Mouse (Mus musculus) ES-E14 (cell line): ENCODE results near the gene Isca1. TPM values are rescaled to one million over a fixed set of nuclear protein-coding genes. Genes with fewer than 3 reads are reported as not detected.
"Not testable (repeated sequence)": the region's sequence is repeated elsewhere in the genome, so short reads cannot be mapped to it uniquely, and the experiment has no call there.

Experiments used
- DNase-seq: peaks from one replicate; pipeline ENCODE4 v3.0.0-alpha.2; 2013; ENCODE audit warnings: low read depth, low spot score
- H3K27ac ChIP-seq: 2 replicates; pipeline ENCODE4 v1.5.1; 2012; ENCODE audit warnings: low read depth, mild to moderate bottlenecking, low read length, moderate library complexity, mixed read lengths; ENCODE audit not compliant: poor library complexity, insufficient read depth, severe bottlenecking
- H3K36me3 ChIP-seq: 2 replicates; pipeline ENCODE4 v1.6.1; 2012; ENCODE audit warnings: mild to moderate bottlenecking, low read length, moderate library complexity, mixed read lengths; ENCODE audit not compliant: control insufficient read depth, poor library complexity, insufficient read depth, severe bottlenecking
- H3K4me1 ChIP-seq, 2 experiments: fragments of 150-350 bp in 1 of 2; sonication (generic) in 1 of 2; 2 replicates each; pipeline ENCODE4 v1.6.1; 2012; ENCODE audit warnings: low read length in 2 of 2, mild to moderate bottlenecking in 1 of 2, mixed read lengths in 1 of 2; ENCODE audit not compliant: control insufficient read depth in 2 of 2, insufficient read depth in 2 of 2, poor library complexity in 1 of 2
- H3K4me3 ChIP-seq, 2 experiments: fragments of 150-350 bp in 1 of 2; sonication (generic) in 1 of 2; 2 replicates each; pipeline ENCODE4 v1.5.1; 2012; ENCODE audit warnings: low read length in 2 of 2, low read depth in 1 of 2, mild to moderate bottlenecking in 1 of 2, mixed read lengths in 1 of 2; ENCODE audit not compliant: insufficient read depth in 1 of 2, poor library complexity in 1 of 2, severe bottlenecking in 1 of 2
- H3K9ac ChIP-seq: 2 replicates; pipeline ENCODE4 v1.6.1; 2012; ENCODE audit warnings: low read depth, mild to moderate bottlenecking, low read length, mixed read lengths; ENCODE audit not compliant: poor library complexity, insufficient read depth, severe bottlenecking
- H3K9me3 ChIP-seq: fragments of 150-350 bp; sonication (generic); 2 replicates; pipeline ENCODE4 v1.6.1; 2012; ENCODE audit warnings: low read depth, mild to moderate bottlenecking, low read length; ENCODE audit not compliant: control insufficient read depth, insufficient read depth
- CHD2 ChIP-seq: IDR thresholded peaks from 2 replicates; pipeline ENCODE4 v1.6.1; 2014; ENCODE audit warnings: mild to moderate bottlenecking, low read depth, low read length, inconsistent platforms
- HCFC1 ChIP-seq: IDR thresholded peaks from 2 replicates; pipeline ENCODE4 v1.6.1; 2012; ENCODE audit warnings: low read length, inconsistent platforms, borderline replicate concordance; ENCODE audit not compliant: insufficient read depth
- MAFK ChIP-seq: IDR thresholded peaks from 2 replicates; pipeline ENCODE4 v1.6.1; 2014; ENCODE audit warnings: mild to moderate bottlenecking, low read depth, low read length, inconsistent platforms; ENCODE audit not compliant: insufficient read depth
- ZC3H11A ChIP-seq: IDR thresholded peaks from 2 replicates; pipeline ENCODE4 v1.6.1; 2012; ENCODE audit warnings: low read depth, mild to moderate bottlenecking, inconsistent platforms, low read length, borderline replicate concordance
- ZNF384 ChIP-seq: IDR thresholded peaks from 2 replicates; pipeline ENCODE4 v1.6.1; 2012; ENCODE audit warnings: low read depth, low read length, inconsistent platforms
- in situ Hi-C, 2 experiments: fragments of 600-800 bp; cut with MboI; formaldehyde crosslinking; loops; one replicate each; pipeline ENCODE4 v1.15.1; 2025; ENCODE audit warnings: low sequenced_read_pairs in 2 of 2, inconsistent platforms in 1 of 2; ENCODE audit not compliant: unreplicated experiment in 2 of 2
- total RNA-seq: library from RNA; depleted of rRNA; stranded (reverse); fragments of 300-350 nt; gene quantifications from 2 replicates; pipeline ENCODE4 v1.2.3, GENCODE M21; 2012

Isca1 gene
- total RNA-seq, 1 experiment, result 21.7 TPM

GRCm38 (mm10) chr13:59741697-59742096, 27.9 kb downstream of the Isca1 start:
- no peak overlapping the region for H3K4me3 ChIP-seq
- no peak for TF ChIP-seq HCFC1
- TF ChIP-seq ZC3H11A, result 0 out of 2 replicates have a peak, but pooled peaks have one; percentile 6
- in situ Hi-C loops, result no loop called here

GRCm38 (mm10) chr13:59741096-59741495, 28.5 kb downstream of the Isca1 start:
- DNase-seq, result no peak
- no peak for TF ChIP-seq CHD2
- no peak for TF ChIP-seq ZC3H11A
- TF ChIP-seq HCFC1, result no peak
- TF ChIP-seq MAFK, result no peak
- no peak for TF ChIP-seq ZNF384
- Histone ChIP-seq H3K4me1 (no peaks in the 10 kb centered on the region), H3K4me3 (no peak overlapping the region), H3K9ac (no peak overlapping the region), H3K27ac (no peak overlapping the region), H3K9me3 (no peaks in the 10 kb centered on the region), H3K36me3 (no peaks in the 10 kb centered on the region)
- in situ Hi-C loops, result no loop called here

More at GRCm38 (mm10) chr13:59741697-59742096, 27.9 kb downstream of the Isca1 start:
- no peak overlapping the region for H3K27ac ChIP-seq
- DNase-seq, result no peak
- no peak overlapping the region for H3K9ac ChIP-seq
- no peaks in the 10 kb centered on the region for H3K36me3 ChIP-seq
- H3K4me1 ChIP-seq, result no peaks in the 10 kb centered on the region
- H3K9me3 ChIP-seq, result no peaks in the 10 kb centered on the region

GRCm38 (mm10) chr13:59739397-59739796, 30.2 kb downstream of the Isca1 start:
- H3K4me3 ChIP-seq, result no peak overlapping the region
- H3K36me3 ChIP-seq, result no peaks in the 10 kb centered on the region
- no peaks in the 10 kb centered on the region for H3K9me3 ChIP-seq
- DNase-seq, result no peak
- in situ Hi-C loops, result no loop called here
- no peak overlapping the region for H3K27ac ChIP-seq
- no peak overlapping the region for H3K9ac ChIP-seq
- no peak for TF ChIP-seq MAFK
- TF ChIP-seq CHD2, result no peak
- no peak for TF ChIP-seq HCFC1
- peaks cover 3 to 9% of the 10 kb centered on the region in 2 experiments; a peak in 3 of 4 replicates for H3K4me1 ChIP-seq

- no peak for DNase-seq
- Histone ChIP-seq H3K4me3 (no peak overlapping the region), H3K4me1 (peaks cover 4 to 13% of the 10 kb centered on the region in 2 experiments; a peak in 3 of 4 replicates), H3K27ac (no peak overlapping the region), H3K9ac (no peak overlapping the region), H3K36me3 (no peaks in the 10 kb centered on the region), H3K9me3 (no peaks in the 10 kb centered on the region)
- TF ChIP-seq ZNF384 (no peak), HCFC1 (no peak), ZC3H11A (no peak), CHD2 (no peak), MAFK (no peak)
- in situ Hi-C loops, result no loop called here
Observed at GRCm38 (mm10) chr13:59738455-59738854, 31.2 kb downstream of the Isca1 start.

- Histone ChIP-seq H3K27ac (no peak overlapping the region), H3K9ac (no peak overlapping the region), H3K9me3 (no peaks in the 10 kb centered on the region), H3K4me3 (no peak overlapping the region), H3K36me3 (no peaks in the 10 kb centered on the region), H3K4me1 (peaks cover 4 to 17% of the 10 kb centered on the region in 2 experiments; a peak in 3 of 4 replicates)
- DNase-seq, result no peak
- in situ Hi-C loops, result no loop called here
- TF ChIP-seq ZC3H11A (no peak), MAFK (no peak), HCFC1 (no peak), ZNF384 (no peak), CHD2 (no peak)
Observed at GRCm38 (mm10) chr13:59735190-59735589, 34.4 kb downstream of the Isca1 start.

- Histone ChIP-seq H3K4me3 (peak overlapping the region in 1 of 2 experiments; percentile 47; a peak in 1 of 4 replicates), H3K4me1 (peaks cover 4 to 17% of the 10 kb centered on the region in 2 experiments; a peak in 3 of 4 replicates), H3K9ac (peak overlapping the region; percentile 22; the same call in 1 of the 2 replicates)
- DNase-seq, in situ Hi-C loops, H3K27ac ChIP-seq, H3K9me3 ChIP-seq, H3K36me3 ChIP-seq: not testable (repeated sequence)
Observed at GRCm38 (mm10) chr13:59734347-59734746, 35.3 kb downstream of the Isca1 start.
